Comparison of ENCODE assay signal across 25 mouse cellular contexts in the genomic region with DNA sequence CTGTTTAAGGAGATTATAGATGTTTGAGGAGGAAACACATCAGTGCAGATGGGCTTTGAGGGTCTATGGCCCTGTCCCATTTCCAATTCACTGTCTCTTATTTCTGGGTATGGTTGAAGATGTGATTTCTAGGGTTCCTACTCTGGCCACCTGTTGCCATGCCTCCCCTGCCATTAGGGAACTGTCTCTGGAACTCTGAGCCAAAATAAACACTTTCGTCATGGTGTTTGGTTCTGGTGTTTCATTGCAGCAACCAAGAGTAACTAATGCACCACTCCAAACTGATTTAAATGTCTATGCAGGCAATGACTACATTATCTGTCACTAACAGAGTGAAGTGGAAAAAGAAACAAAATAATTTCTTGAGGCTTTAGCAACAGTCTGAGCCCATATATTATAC. TPM values are rescaled to one million over a fixed set of nuclear protein-coding genes. Genes with fewer than 3 reads are reported as not detected.
DNase-seq lines count a peak whose midpoint lies in the region; ATAC-seq and TF ChIP-seq lines count a peak whose summit lies in the region.
"Had no signal": no experiment of that assay in that cellular context is flagged by ENCODE, and none has a peak within 500 bp of the region (broad histone marks: within the 10 kb centered on the region; RNA-seq: fewer than 3 reads in every experiment).

No protein-coding gene starts in this region.

- peak; percentile 53; the same call in 1 of the 2 replicates for ATAC-seq in kidney, embryonic 16.5 days (ENCODE audit: low FRiP score, low TSS enrichment)
- ATAC-seq in midbrain, postnatal 0 days (ENCODE audit: low FRiP score): no peak
- ATAC-seq: CD4-positive, CD25-positive, alpha-beta regulatory T cell, adult 4 months; forebrain, embryonic 15.5 days had no signal

- H3K27ac ChIP-seq in kidney, embryonic 16.5 days (ENCODE audit: low read length): no peak overlapping the region
- H3K27ac ChIP-seq in midbrain, postnatal 0 days (ENCODE audit: low read depth, low read length): no peak overlapping the region
- H3K27ac ChIP-seq: embryonic facial prominence, embryonic 15.5 days; forebrain, embryonic 10.5 days; forebrain, embryonic 15.5 days; heart, adult 2 months; heart, embryonic 15.5 days; hindbrain, embryonic 13.5 days had no signal

- H3K4me2 ChIP-seq in kidney, embryonic 16.5 days (replicated peaks; ENCODE audit: low read depth, low read length): no peak overlapping the region
- H3K4me2 ChIP-seq in midbrain, postnatal 0 days (ENCODE audit: low read depth, low read length, poor library complexity, severe bottlenecking): no peak overlapping the region
- H3K4me2 ChIP-seq: embryonic facial prominence, embryonic 15.5 days; forebrain, embryonic 15.5 days; heart, embryonic 11.5 days; heart, embryonic 15.5 days; hindbrain, embryonic 13.5 days had no signal

- no peaks in the 10 kb centered on the region for H3K9me3 ChIP-seq in kidney, embryonic 16.5 days (ENCODE audit: low read length)
- no peaks in the 10 kb centered on the region for H3K9me3 ChIP-seq in midbrain, postnatal 0 days (ENCODE audit: low read length)
- H3K9me3 ChIP-seq: embryonic facial prominence, embryonic 15.5 days; forebrain, embryonic 10.5 days; forebrain, embryonic 15.5 days; G1E; heart, embryonic 15.5 days; hindbrain, embryonic 13.5 days had no signal

- no peak for TF ChIP-seq CTCF in C2C12 (IDR thresholded peaks at IDR 0.05; ENCODE audit: control insufficient read depth, insufficient read depth, insufficient read length)
- no peak for TF ChIP-seq CTCF in midbrain, postnatal 0 days (IDR thresholded peaks at IDR 0.05)

- H3K36me3 ChIP-seq in C2C12 (ENCODE audit: control insufficient read depth, insufficient read depth): peaks cover 2% of the 10 kb centered on the region
- no peaks in the 10 kb centered on the region for H3K36me3 ChIP-seq in kidney, embryonic 16.5 days (ENCODE audit: insufficient read depth, low read length)
- no peaks in the 10 kb centered on the region for H3K36me3 ChIP-seq in midbrain, postnatal 0 days (ENCODE audit: insufficient read depth, low read length)
- H3K36me3 ChIP-seq: embryonic facial prominence, embryonic 15.5 days; forebrain, embryonic 10.5 days; forebrain, embryonic 15.5 days; G1E; heart, embryonic 15.5 days; hindbrain, embryonic 13.5 days had no signal

- WGBS in kidney, embryonic 16.5 days: 30% methylated on average over 1 of the region's 1 CpGs
- 39% methylated on average over 1 of the region's 1 CpGs for WGBS in midbrain, postnatal 0 days

- peak; percentile 32 for DNase-seq in kidney, adult 9 months
- DNase-seq in kidney, postnatal 10 days: no peak
- peak; percentile 21 for DNase-seq in MN1 (ENCODE audit: low spot score)
- no peak for DNase-seq in lung, postnatal 14 days
- DNase-seq in midbrain, postnatal 0 days (ENCODE audit: low spot score): no peak
- DNase-seq in thymus, postnatal 25 days: no peak
- DNase-seq: adrenal gland, adult 2 months; adrenal gland, postnatal 25 days; cerebellum, adult 18-20 months; cerebellum, adult 9-11 months; cerebellum, postnatal 36 days; gastrocnemius, postnatal 10 days; heart, adult 2 months; heart, postnatal 14 days had no signal

- no peak overlapping the region for H3K4me3 ChIP-seq in C2C12 (ENCODE audit: insufficient read depth, poor library complexity, severe bottlenecking)
- H3K4me3 ChIP-seq in kidney, embryonic 16.5 days (ENCODE audit: low read length): no peak overlapping the region
- no peak overlapping the region for H3K4me3 ChIP-seq in midbrain, postnatal 0 days (ENCODE audit: low read depth, low read length)
- H3K4me3 ChIP-seq: embryonic facial prominence, embryonic 15.5 days; erythroblast, embryonic 14.5 days; forebrain, embryonic 10.5 days; forebrain, embryonic 15.5 days; heart, adult 2 months; heart, embryonic 15.5 days; hindbrain, embryonic 13.5 days had no signal

- 0 out of 2 replicates have a peak, but pooled peaks cover 13% of the 10 kb centered on the region for H3K4me1 ChIP-seq in kidney, embryonic 16.5 days (ENCODE audit: insufficient read depth, low read length)
- H3K4me1 ChIP-seq in midbrain, postnatal 0 days (ENCODE audit: insufficient read depth, low read length): no peaks in the 10 kb centered on the region
- H3K4me1 ChIP-seq: embryonic facial prominence, embryonic 15.5 days; forebrain, embryonic 10.5 days; forebrain, embryonic 15.5 days; hindbrain, embryonic 13.5 days had no signal

- no peak overlapping the region for H3K9ac ChIP-seq in kidney, embryonic 16.5 days (replicated peaks; ENCODE audit: low read length)
- no peak overlapping the region for H3K9ac ChIP-seq in midbrain, postnatal 0 days (replicated peaks; ENCODE audit: low read length, poor library complexity, severe bottlenecking)
- H3K9ac ChIP-seq: embryonic facial prominence, embryonic 15.5 days; forebrain, embryonic 15.5 days; heart, embryonic 15.5 days; hindbrain, embryonic 13.5 days had no signal

- no peaks in the 10 kb centered on the region for H3K79me2 ChIP-seq in C2C12 (ENCODE audit: control insufficient read depth, insufficient read depth)

- no peaks in the 10 kb centered on the region for H3K27me3 ChIP-seq in C2C12 (ENCODE audit: control insufficient read depth, insufficient read depth, insufficient read length)
- no peaks in the 10 kb centered on the region for H3K27me3 ChIP-seq in kidney, embryonic 16.5 days (ENCODE audit: insufficient read depth, low read length)
- no peaks in the 10 kb centered on the region for H3K27me3 ChIP-seq in midbrain, postnatal 0 days (ENCODE audit: insufficient read depth, low read length)
- H3K27me3 ChIP-seq: embryonic facial prominence, embryonic 15.5 days; forebrain, embryonic 15.5 days; heart, embryonic 15.5 days; hindbrain, embryonic 13.5 days had no signal

- H3ac ChIP-seq in C2C12 (ENCODE audit: control insufficient read depth, insufficient read length, low read depth): no peak overlapping the region

- H3K79me3 ChIP-seq in C2C12 (ENCODE audit: low read depth): no peaks in the 10 kb centered on the region

TF ChIP-seq in C2C12, 6 proteins besides CTCF, POLR2A, EP300 and RAD21:
- peak; percentile 62 for TF ChIP-seq MYOD1 (IDR thresholded peaks at IDR 0.05; ENCODE audit: control insufficient read depth, insufficient read length, low read depth)
- no peak for TF ChIP-seq USF1 (IDR thresholded peaks at IDR 0.05; ENCODE audit: low read depth)

RNA-seq across cellular contexts. Expression of gene Fbxo4, which starts 19.3 kb away (rescaled TPM):
- polyA plus RNA-seq in C2C12 (2012; fragmentation: generic; extraction: Trizol): 13.4 TPM
- 10.5 and 12.4 TPM in 2 replicates for polyA plus RNA-seq in kidney, embryonic 16.5 days (2015; fragmentation: Nextera tagmentation; extraction: Ambion mirVana)
- total RNA-seq in midbrain, postnatal 0 days (2014; rRNA removed): 11.4 and 14.3 TPM in 2 replicates
- polyA plus RNA-seq in midbrain, postnatal 0 days (2015; fragmentation: Nextera tagmentation; extraction: Ambion mirVana): 9.4 and 9.8 TPM in 2 replicates

RNA-seq across cellular contexts. Expression of gene AW549877, which starts 35.5 kb away (rescaled TPM):
- polyA plus RNA-seq in C2C12 (2012; fragmentation: generic; extraction: Trizol): 3.4 TPM
- polyA plus RNA-seq in kidney, embryonic 16.5 days (2015; fragmentation: Nextera tagmentation; extraction: Ambion mirVana): 42.8 and 42.9 TPM in 2 replicates
- total RNA-seq in midbrain, postnatal 0 days (2014; rRNA removed): 36.9 and 38.3 TPM in 2 replicates
- 25.4 and 27.7 TPM in 2 replicates for polyA plus RNA-seq in midbrain, postnatal 0 days (2015; fragmentation: Nextera tagmentation; extraction: Ambion mirVana)

Comparison
In these comparisons a context has a peak if more than half of its experiments do, and no peak if none do; other contexts are left out.
1. DNase-seq: peak in kidney, adult 9 months (single experiment) and MN1 (single experiment); none in kidney, postnatal 10 days (single experiment), lung, postnatal 14 days (single experiment), midbrain, postnatal 0 days (single experiment) and thymus, postnatal 25 days (single experiment).